Mouse (Mus musculus) hindbrain, embryonic 10.5 days (tissue): ENCODE measurements at regions not wholly inside any gene's neighbourhood (a gene's known extent, or its start where the extent isn't known, plus 50 kb on each side); places are given as distances from the start of the nearest gene placed in this dataset.

ENCODE experiments used
- DNase-seq: peaks from one replicate; pipeline ENCODE4 v3.0.0-alpha.2; 2017; ENCODE audit warnings: low spot score
- H3K27ac ChIP-seq: fragments of 300-500 bp; sonication (generic); 2 replicates; pipeline ENCODE4 v1.5.1; 2016; ENCODE audit warnings: mild to moderate bottlenecking, moderate library complexity
- H3K27me3 ChIP-seq: fragments of 300-500 bp; sonication (generic); 2 replicates; pipeline ENCODE4 v1.6.1; 2016; ENCODE audit warnings: mild to moderate bottlenecking; ENCODE audit not compliant: poor library complexity, insufficient read depth, severe bottlenecking
- H3K36me3 ChIP-seq: fragments of 300-500 bp; sonication (generic); 2 replicates; pipeline ENCODE4 v1.6.1; 2016; ENCODE audit warnings: mild to moderate bottlenecking, moderate library complexity
- H3K4me1 ChIP-seq: fragments of 300-500 bp; sonication (generic); replicated peaks from 2 replicates; pipeline ENCODE4 v1.6.1; 2016; ENCODE audit warnings: mild to moderate bottlenecking
- H3K4me3 ChIP-seq: fragments of 300-500 bp; sonication (generic); 2 replicates; pipeline ENCODE4 v1.5.1; 2016; ENCODE audit warnings: mild to moderate bottlenecking, moderate library complexity
- H3K9me3 ChIP-seq: fragments of 300-500 bp; sonication (generic); 2 replicates; pipeline ENCODE4 v1.6.1; 2016; ENCODE audit warnings: mild to moderate bottlenecking, moderate library complexity
- WGBS: fragments of 180-500 bp; shearing (Covaris S2); methylation state at CpG from one replicate; pipeline ENCODE4 v1.1.7; 2016; 5-methylcytosine and 5-hydroxymethylcytosine counted together

- no peak overlapping the region for H3K27ac ChIP-seq
- H3K9me3 ChIP-seq, result no peaks in the 10 kb centered on the region
- H3K27me3 ChIP-seq, result no peaks in the 10 kb centered on the region
- no peak for DNase-seq
- H3K36me3 ChIP-seq, result no peaks in the 10 kb centered on the region
- WGBS, result 94% methylated on average over 2 of the region's 2 CpGs
- H3K4me3 ChIP-seq, result no peak overlapping the region
- H3K4me1 ChIP-seq, result no peaks in the 10 kb centered on the region
These were observed 708.2 kb downstream of the Kcnj2 start for GRCm38 (mm10) chr11:111774108-111774679.

- Histone ChIP-seq H3K4me1 (no peaks in the 10 kb centered on the region), H3K36me3 (no peaks in the 10 kb centered on the region), H3K9me3 (no peaks in the 10 kb centered on the region), H3K27me3 (no peaks in the 10 kb centered on the region), H3K4me3 (no peak overlapping the region), H3K27ac (no peak overlapping the region)
- DNase-seq, result no peak
- 74% methylated on average over 7 of the region's 7 CpGs for WGBS
These were observed 715.4 kb downstream of the Kcnj2 start for GRCm38 (mm10) chr11:111781321-111781720.

- H3K27ac ChIP-seq, result no peak overlapping the region
- DNase-seq, result no peak
- H3K27me3 ChIP-seq, result no peaks in the 10 kb centered on the region
- H3K4me1 ChIP-seq, result no peaks in the 10 kb centered on the region
- H3K9me3 ChIP-seq, result no peaks in the 10 kb centered on the region
- H3K36me3 ChIP-seq, result no peaks in the 10 kb centered on the region
- H3K4me3 ChIP-seq, result no peak overlapping the region
- 85% methylated on average over 6 of the region's 6 CpGs for WGBS
These were observed 725.4 kb downstream of the Kcnj2 start for GRCm38 (mm10) chr11:111791267-111791926.

- no peak overlapping the region for H3K27ac ChIP-seq
- no peak overlapping the region for H3K4me3 ChIP-seq
- no peaks in the 10 kb centered on the region for H3K27me3 ChIP-seq
- H3K9me3 ChIP-seq, result no peaks in the 10 kb centered on the region
- no peaks in the 10 kb centered on the region for H3K36me3 ChIP-seq
- H3K4me1 ChIP-seq, result no peaks in the 10 kb centered on the region
- 87% methylated on average over 3 of the region's 3 CpGs for WGBS
- DNase-seq, result no peak
These were observed 735.1 kb downstream of the Kcnj2 start for GRCm38 (mm10) chr11:111801033-111801432.

- 94% methylated on average over 18 of the region's 18 CpGs for WGBS
- H3K4me3 ChIP-seq, result no peak overlapping the region
These were observed 750.3 kb downstream of the Kcnj2 start for GRCm38 (mm10) chr11:111816176-111816775.

GRCm38 (mm10) chr11:111818124-111818523 lies 752.2 kb downstream of the Kcnj2 start:
- H3K4me3 ChIP-seq, result peak overlapping the region; percentile 16; the same call in 1 of the 2 replicates
- peaks cover 36% of the 10 kb centered on the region for H3K4me1 ChIP-seq
- 2% methylated on average over 10 of the region's 10 CpGs for WGBS
- H3K36me3 ChIP-seq, result no peaks in the 10 kb centered on the region
- H3K27ac ChIP-seq, result peak overlapping the region; percentile 56
- peaks cover 6% of the 10 kb centered on the region; the same call in 1 of the 2 replicates for H3K27me3 ChIP-seq
- H3K9me3 ChIP-seq, result no peaks in the 10 kb centered on the region
- DNase-seq, result peak; percentile 37

More at GRCm38 (mm10) chr11:111816176-111816775, 750.3 kb downstream of the Kcnj2 start:
- Histone ChIP-seq H3K27ac (no peak overlapping the region), H3K9me3 (no peaks in the 10 kb centered on the region), H3K4me1 (peaks cover 36% of the 10 kb centered on the region), H3K36me3 (no peaks in the 10 kb centered on the region), H3K27me3 (peaks cover 6% of the 10 kb centered on the region; the same call in 1 of the 2 replicates)
- no peak for DNase-seq

GRCm38 (mm10) chr11:111820356-111820755 lies 754.4 kb downstream of the Kcnj2 start:
- no peak overlapping the region for H3K27ac ChIP-seq
- H3K27me3 ChIP-seq, result peaks cover 6% of the 10 kb centered on the region; the same call in 1 of the 2 replicates
- H3K4me1 ChIP-seq, result peaks cover 36% of the 10 kb centered on the region
- H3K36me3 ChIP-seq, result no peaks in the 10 kb centered on the region
- H3K4me3 ChIP-seq, result no peak overlapping the region
- WGBS, result 61% methylated on average over 7 of the region's 7 CpGs
- H3K9me3 ChIP-seq, result no peaks in the 10 kb centered on the region
- no peak for DNase-seq

GRCm38 (mm10) chr11:111828455-111828854 lies 762.5 kb downstream of the Kcnj2 start:
- WGBS, result 68% methylated on average over 8 of the region's 8 CpGs
- Histone ChIP-seq H3K27ac (no peak overlapping the region), H3K27me3 (no peaks in the 10 kb centered on the region), H3K9me3 (no peaks in the 10 kb centered on the region), H3K4me1 (no peaks in the 10 kb centered on the region), H3K36me3 (no peaks in the 10 kb centered on the region), H3K4me3 (no peak overlapping the region)
- no peak for DNase-seq

GRCm38 (mm10) chr11:111838996-111839395 lies 773.0 kb downstream of the Kcnj2 start:
- 84% methylated on average over 5 of the region's 5 CpGs for WGBS
- Histone ChIP-seq H3K36me3 (no peaks in the 10 kb centered on the region), H3K4me3 (no peak overlapping the region), H3K27me3 (peaks cover 80% of the 10 kb centered on the region), H3K4me1 (peaks cover 12% of the 10 kb centered on the region), H3K27ac (no peak overlapping the region), H3K9me3 (no peaks in the 10 kb centered on the region)
- DNase-seq, result no peak

- no peaks in the 10 kb centered on the region for H3K9me3 ChIP-seq
- H3K27me3 ChIP-seq, result peaks cover 95% of the 10 kb centered on the region
- H3K4me1 ChIP-seq, result peaks cover 21% of the 10 kb centered on the region
- 0 out of 2 replicates have a peak overlapping the region, but pooled peaks have one; percentile 23 for H3K27ac ChIP-seq
- no peak overlapping the region for H3K4me3 ChIP-seq
- 7% methylated on average over 4 of the region's 4 CpGs for WGBS
- H3K36me3 ChIP-seq, result no peaks in the 10 kb centered on the region
- peak; percentile 66 for DNase-seq
These were observed 777.8 kb downstream of the Kcnj2 start for GRCm38 (mm10) chr11:111843728-111844258.

- peak; percentile 26 for DNase-seq
- H3K36me3 ChIP-seq, result no peaks in the 10 kb centered on the region
- no peaks in the 10 kb centered on the region for H3K9me3 ChIP-seq
- peaks cover 21% of the 10 kb centered on the region for H3K4me1 ChIP-seq
- 12% methylated on average over 7 of the region's 7 CpGs for WGBS
- no peak overlapping the region for H3K4me3 ChIP-seq
- peaks cover 95% of the 10 kb centered on the region for H3K27me3 ChIP-seq
- no peak overlapping the region for H3K27ac ChIP-seq
These were observed 778.5 kb downstream of the Kcnj2 start for GRCm38 (mm10) chr11:111844382-111845027.

- no peak overlapping the region for H3K27ac ChIP-seq
- H3K4me1 ChIP-seq, result no peaks in the 10 kb centered on the region
- 81% methylated on average over 2 of the region's 2 CpGs for WGBS
- no peaks in the 10 kb centered on the region for H3K36me3 ChIP-seq
- peaks cover 7% of the 10 kb centered on the region; the same call in 1 of the 2 replicates for H3K27me3 ChIP-seq
- H3K4me3 ChIP-seq, result no peak overlapping the region
- no peaks in the 10 kb centered on the region for H3K9me3 ChIP-seq
- no peak for DNase-seq
These were observed 791.3 kb downstream of the Kcnj2 start for GRCm38 (mm10) chr11:111857288-111857687.
